Mouse (Mus musculus) embryonic facial prominence, embryonic 14.5 days (tissue): ENCODE data around the gene Nlk. TPM values are rescaled to one million over a fixed set of nuclear protein-coding genes. Genes with fewer than 3 reads are reported as not detected.
"Not testable (repeated sequence)": the region's sequence is repeated elsewhere in the genome, so short reads cannot be mapped to it uniquely, and the experiment has no call there.

Source experiments
- ATAC-seq: fragments of 200-750 bp; cut with Nextera tagmentation; 2 replicates; pipeline ENCODE4 v1.8.0; 2017; ENCODE audit warnings: low read depth, moderate number of reproducible peaks, moderate TSS enrichment
- DNase-seq: peaks from one replicate; pipeline ENCODE4 v3.0.0-alpha.2; 2015; ENCODE audit warnings: low spot score
- H3K27ac ChIP-seq: fragments of 300-500 bp; sonication (generic); replicated peaks from 2 replicates; pipeline ENCODE4 v1.5.1; 2014; ENCODE audit warnings: low read depth, mild to moderate bottlenecking, low read length, moderate library complexity
- H3K27me3 ChIP-seq: fragments of 300-500 bp; sonication (generic); replicated peaks from 2 replicates; pipeline ENCODE4 v1.6.1; 2014; ENCODE audit warnings: low read length; ENCODE audit not compliant: control insufficient read depth, insufficient read depth
- H3K36me3 ChIP-seq: fragments of 300-500 bp; sonication (generic); 2 replicates; pipeline ENCODE4 v1.6.1; 2014; ENCODE audit warnings: low read length, mixed read lengths; ENCODE audit not compliant: control insufficient read depth, insufficient read depth
- H3K4me1 ChIP-seq: fragments of 300-500 bp; sonication (generic); 2 replicates; pipeline ENCODE4 v1.6.1; 2014; ENCODE audit warnings: antibody characterized with exemption, low read length; ENCODE audit not compliant: control insufficient read depth, insufficient read depth
- H3K4me2 ChIP-seq: fragments of 300-500 bp; sonication (generic); 2 replicates; pipeline ENCODE4 v1.6.1; 2014; ENCODE audit warnings: low read depth, mild to moderate bottlenecking, low read length, moderate library complexity, mixed read lengths
- H3K4me3 ChIP-seq: fragments of 300-500 bp; sonication (generic); 2 replicates; pipeline ENCODE4 v1.5.1; 2014; ENCODE audit warnings: low read depth, mild to moderate bottlenecking, low read length
- H3K9ac ChIP-seq: fragments of 300-500 bp; sonication (generic); 2 replicates; pipeline ENCODE4 v1.6.1; 2014; ENCODE audit warnings: low read depth, mild to moderate bottlenecking, low read length, moderate library complexity, mixed read lengths
- H3K9me3 ChIP-seq: fragments of 300-500 bp; sonication (generic); 2 replicates; pipeline ENCODE4 v1.6.1; 2016; ENCODE audit warnings: low read length; ENCODE audit not compliant: control insufficient read depth
- whole genome bisulfite sequencing: fragments of 180-500 bp; shearing (Covaris S2); extraction: QIAGEN DNeasy Blood & Tissue Kit; methylation state at CpG from one replicate; pipeline ENCODE4 v1.1.7; 2014; 5-methylcytosine and 5-hydroxymethylcytosine counted together
- polyA plus RNA-seq: library from polyadenylated mRNA; unstranded; fragments of >200 nt; fragmentation: Nextera tagmentation; extraction: Ambion mirVana; gene quantifications from 2 replicates; pipeline ENCODE4 v1.2.1, GENCODE M21; 2014

The Nlk gene
- polyA plus RNA-seq, 1 experiment from 2014 or later: 10.6 TPM

DNA sequence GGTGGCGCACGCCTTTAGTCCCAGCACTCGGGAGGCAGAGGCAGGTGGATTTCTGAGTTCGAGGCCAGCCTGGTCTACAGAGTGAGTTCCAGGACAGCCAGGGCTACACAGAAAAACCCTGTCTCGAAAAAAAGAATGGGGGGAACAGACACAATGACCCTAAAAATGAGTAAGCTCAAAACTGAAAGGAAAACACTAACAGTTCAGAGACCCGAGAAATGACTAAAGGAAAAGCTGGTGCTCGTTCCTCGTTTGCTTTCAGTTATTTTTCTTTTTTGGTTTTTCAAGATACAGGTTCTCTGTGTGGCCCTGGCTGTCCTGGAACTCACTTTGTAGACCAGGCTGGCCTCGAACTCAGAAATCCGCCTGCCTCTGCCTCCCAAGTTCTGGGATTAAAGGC lies 165.7 kb downstream of the Nlk start:
- not testable (repeated sequence) for H3K9ac ChIP-seq, H3K4me3 ChIP-seq, H3K9me3 ChIP-seq, H3K4me1 ChIP-seq, H3K27ac ChIP-seq, H3K27me3 ChIP-seq, ATAC-seq, H3K4me2 ChIP-seq, DNase-seq
- peaks cover 49% of the 10 kb centered on the region for H3K36me3 ChIP-seq
- 91% methylated on average over 10 of the region's 10 CpGs for WGBS

DNA sequence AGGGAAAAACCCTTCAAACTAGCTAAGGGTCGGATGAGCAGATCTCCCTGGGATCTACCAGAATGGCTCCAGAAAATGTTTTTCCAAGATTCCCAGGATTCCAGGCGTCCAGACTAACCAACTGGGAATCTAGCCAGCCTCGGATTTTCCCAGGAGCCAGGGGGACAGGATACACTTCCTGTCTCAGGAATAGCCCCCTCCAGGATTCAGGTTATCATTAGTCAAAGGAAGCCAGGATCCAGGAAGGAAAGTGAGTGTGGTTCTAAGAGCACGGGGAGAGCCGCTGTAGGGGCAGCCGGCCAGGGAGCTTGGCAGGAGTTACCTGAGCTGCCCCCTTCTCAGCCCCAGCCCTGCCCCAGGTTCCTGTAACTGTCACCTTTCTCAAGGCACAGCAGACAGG lies 166.1 kb downstream of the Nlk start:
- H3K4me2 ChIP-seq: no peak overlapping the region
- DNase-seq: peak; percentile 46
- 59% methylated on average over 6 of the region's 6 CpGs for WGBS

DNA sequence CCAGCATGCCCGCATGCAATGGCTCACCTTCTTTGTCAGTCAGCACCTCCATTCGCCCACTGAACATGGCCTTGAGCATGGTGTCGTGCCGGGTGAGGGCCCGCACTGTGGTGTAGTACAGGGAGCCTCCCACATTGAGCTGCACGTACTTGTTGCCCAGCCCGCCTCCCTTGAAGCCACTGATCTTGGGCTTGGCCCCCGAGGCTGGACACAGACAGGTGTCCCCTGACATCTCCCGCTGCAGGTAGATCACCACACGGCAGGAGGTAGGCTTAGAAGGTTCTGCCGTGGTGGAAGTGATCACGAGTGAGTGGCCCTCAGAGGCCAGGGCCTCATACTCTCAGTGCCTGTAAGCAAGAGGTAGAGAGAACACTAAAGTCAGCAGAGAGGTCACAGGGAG lies 167.2 kb downstream of the Nlk start:
- 95% methylated on average over 12 of the region's 12 CpGs for WGBS
- H3K4me3 ChIP-seq: no peak overlapping the region
- no peak overlapping the region for H3K4me2 ChIP-seq
- H3K9ac ChIP-seq: no peak overlapping the region
- ATAC-seq (no peak), DNase-seq (no peak)
- no peaks in the 10 kb centered on the region for H3K27me3 ChIP-seq
- no peak overlapping the region for H3K27ac ChIP-seq
- peaks cover 8% of the 10 kb centered on the region for H3K4me1 ChIP-seq
- H3K9me3 ChIP-seq: no peaks in the 10 kb centered on the region
- peaks cover 64% of the 10 kb centered on the region for H3K36me3 ChIP-seq

More for the DNA sequence above, 166.1 kb downstream of the Nlk start:
- no peak for ATAC-seq
- Histone ChIP-seq H3K36me3 (peaks cover 54% of the 10 kb centered on the region), H3K9me3 (no peaks in the 10 kb centered on the region), H3K27me3 (no peaks in the 10 kb centered on the region), H3K4me1 (peaks cover 10% of the 10 kb centered on the region), H3K9ac (no peak overlapping the region), H3K4me3 (no peak overlapping the region), H3K27ac (no peak overlapping the region; the same call in 1 of the 2 replicates)

DNA sequence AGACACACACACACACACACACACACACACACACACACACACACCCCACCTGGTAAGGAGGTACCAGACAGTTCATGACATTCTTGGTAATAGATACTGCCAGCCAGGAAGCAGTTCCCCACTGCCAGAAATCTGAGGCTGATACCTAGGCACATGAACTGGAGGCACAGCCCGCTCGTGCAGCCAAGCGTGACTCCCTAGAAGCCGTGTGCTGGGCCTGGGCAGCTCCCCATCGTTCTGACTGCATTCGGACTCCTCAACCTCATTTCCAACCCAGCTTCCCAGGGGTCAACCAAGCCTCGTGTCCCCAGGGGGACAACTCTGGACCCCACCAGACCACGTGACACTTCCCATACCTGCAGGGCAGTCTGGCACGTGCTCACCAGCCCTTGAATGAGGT lies 168.5 kb downstream of the Nlk start:
- 82% methylated on average over 9 of the region's 9 CpGs for WGBS
- Histone ChIP-seq H3K4me2 (no peak overlapping the region), H3K9ac (no peak overlapping the region), H3K27ac (no peak overlapping the region), H3K9me3 (no peaks in the 10 kb centered on the region), H3K4me3 (no peak overlapping the region), H3K27me3 (no peaks in the 10 kb centered on the region), H3K36me3 (peaks cover 77% of the 10 kb centered on the region), H3K4me1 (no peaks in the 10 kb centered on the region)
- ATAC-seq: no peak
- no peak for DNase-seq

DNA sequence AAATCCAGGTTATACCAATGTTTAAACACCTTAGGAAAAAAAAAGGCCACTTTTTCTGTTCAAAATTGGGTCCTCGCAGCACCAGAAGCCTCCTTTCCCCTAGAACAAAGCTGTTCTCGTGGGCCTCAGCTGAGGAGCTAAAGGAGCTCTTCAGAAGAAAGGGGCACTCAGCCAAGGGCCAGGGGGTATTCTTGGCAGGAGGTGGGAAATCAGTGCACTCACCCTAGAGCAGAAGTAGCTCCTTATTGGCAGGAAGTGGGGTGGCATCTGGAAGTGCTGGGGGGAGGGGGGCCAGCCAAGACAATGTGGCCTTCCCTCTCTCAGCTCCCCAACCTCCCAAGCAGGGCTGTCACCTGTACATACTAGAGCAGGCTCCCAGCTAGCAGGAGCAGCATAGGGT lies 172.3 kb downstream of the Nlk start:
- no peak for ATAC-seq
- 77% methylated on average over 2 of the region's 2 CpGs for WGBS
- Histone ChIP-seq H3K27ac (no peak overlapping the region), H3K4me2 (no peak overlapping the region), H3K4me3 (no peak overlapping the region), H3K27me3 (no peaks in the 10 kb centered on the region), H3K9ac (no peak overlapping the region), H3K4me1 (no peaks in the 10 kb centered on the region), H3K36me3 (peaks cover 97% of the 10 kb centered on the region), H3K9me3 (no peaks in the 10 kb centered on the region)
- DNase-seq: no peak

DNA sequence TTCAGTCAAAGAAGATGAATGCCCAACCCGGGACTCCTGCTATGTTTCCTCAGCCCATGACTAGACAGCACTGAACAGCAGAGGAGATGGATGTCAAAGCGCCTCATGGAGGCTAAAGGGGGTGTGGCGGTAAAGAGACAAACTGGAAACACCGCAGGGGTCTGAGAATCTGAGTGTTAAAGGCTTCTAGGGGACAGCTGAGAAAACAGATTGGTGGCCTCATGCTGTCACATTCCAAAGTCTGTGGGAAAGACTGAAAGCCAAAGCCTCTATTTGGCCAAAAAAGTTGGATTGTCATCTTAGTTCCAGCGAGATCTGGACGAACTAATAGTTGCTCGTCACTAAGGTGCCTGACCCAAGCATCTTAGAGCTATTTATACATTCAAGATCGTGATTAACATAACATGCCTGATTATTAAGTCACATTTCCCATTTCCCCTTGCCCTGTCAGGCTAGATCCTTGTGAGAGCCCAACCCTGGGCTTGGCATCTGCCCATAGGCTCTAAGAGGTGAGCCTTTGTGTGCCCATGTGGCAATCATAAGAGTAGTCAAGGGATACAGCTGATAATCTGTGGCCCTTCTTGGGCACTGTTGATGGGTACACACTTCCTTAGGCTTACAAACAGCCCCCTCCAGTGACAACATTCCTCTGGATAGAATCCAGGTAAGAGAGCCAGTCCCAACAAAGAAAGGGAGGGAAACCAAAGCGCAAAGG lies 173.8 kb downstream of the Nlk start:
- no peak overlapping the region for H3K27ac ChIP-seq
- no peak for DNase-seq

DNA sequence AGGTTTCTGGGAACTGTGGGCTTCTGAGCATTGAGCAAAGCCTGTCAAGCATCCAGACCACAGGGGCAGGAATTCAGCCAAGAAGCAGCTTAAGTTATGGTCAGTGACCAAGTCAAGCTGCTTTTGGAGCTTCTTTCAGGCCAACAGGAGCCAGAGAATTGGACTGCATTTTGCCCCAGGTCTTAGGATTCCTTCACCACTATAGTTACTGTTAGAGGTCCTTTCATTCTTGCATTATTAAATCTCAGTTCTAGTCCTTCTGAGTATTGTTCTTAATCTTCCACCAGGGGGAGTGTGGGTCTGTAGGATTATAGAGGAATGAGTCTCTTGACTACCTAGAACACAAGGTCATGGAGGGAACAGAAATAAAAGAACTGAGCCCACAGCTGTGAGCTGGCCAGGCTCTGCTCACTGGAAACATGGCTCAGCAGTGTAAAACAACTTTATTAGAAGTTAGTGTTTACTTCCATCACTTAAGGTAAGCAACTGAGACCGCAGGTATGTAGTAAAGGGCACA lies 174.6 kb downstream of the Nlk start:
- H3K36me3 ChIP-seq: peaks cover 100% of the 10 kb centered on the region
- H3K27me3 ChIP-seq: no peaks in the 10 kb centered on the region
- no peak overlapping the region for H3K4me3 ChIP-seq
- no peak for ATAC-seq
- no peaks in the 10 kb centered on the region for H3K9me3 ChIP-seq
- DNase-seq: peak; percentile 27
- H3K4me2 ChIP-seq: no peak overlapping the region
- no peak overlapping the region for H3K9ac ChIP-seq
- H3K27ac ChIP-seq: no peak overlapping the region
- H3K4me1 ChIP-seq: no peaks in the 10 kb centered on the region
- 73% methylated on average over 1 of the region's 1 CpGs for WGBS

More for the DNA sequence above, 173.8 kb downstream of the Nlk start:
- Histone ChIP-seq H3K9ac (no peak overlapping the region), H3K9me3 (no peaks in the 10 kb centered on the region), H3K36me3 (peaks cover 100% of the 10 kb centered on the region), H3K4me3 (no peak overlapping the region), H3K4me2 (no peak overlapping the region), H3K27me3 (no peaks in the 10 kb centered on the region), H3K4me1 (no peaks in the 10 kb centered on the region)
- no peak for ATAC-seq
- 77% methylated on average over 9 of the region's 9 CpGs for WGBS

DNA sequence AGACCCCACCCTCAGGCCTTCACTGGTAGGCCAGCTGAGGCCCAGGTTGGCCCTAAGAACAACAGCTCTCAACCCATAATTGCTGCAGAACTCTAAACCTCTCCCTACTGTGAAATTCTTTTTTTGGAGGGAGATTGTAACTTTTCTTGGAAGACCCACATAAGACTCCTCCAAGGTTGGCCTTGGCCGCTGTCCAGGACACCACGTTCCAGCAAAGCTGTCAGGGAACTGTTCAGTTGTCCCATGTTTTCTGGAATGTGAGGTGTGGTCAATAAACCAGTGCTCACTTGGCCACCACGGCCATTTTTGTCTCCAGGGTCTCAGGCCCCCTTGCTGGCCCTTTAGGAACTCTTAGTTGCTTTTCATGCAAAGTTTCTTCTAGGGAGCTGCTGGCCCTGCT lies 175.3 kb downstream of the Nlk start:
- Histone ChIP-seq H3K27me3 (no peaks in the 10 kb centered on the region), H3K4me3 (no peak overlapping the region), H3K36me3 (peaks cover 96% of the 10 kb centered on the region), H3K4me2 (no peak overlapping the region), H3K9me3 (no peaks in the 10 kb centered on the region), H3K4me1 (no peaks in the 10 kb centered on the region), H3K9ac (no peak overlapping the region), H3K27ac (no peak overlapping the region)
- ATAC-seq: no peak
- WGBS: 92% methylated on average over 3 of the region's 3 CpGs
- no peak for DNase-seq

DNA sequence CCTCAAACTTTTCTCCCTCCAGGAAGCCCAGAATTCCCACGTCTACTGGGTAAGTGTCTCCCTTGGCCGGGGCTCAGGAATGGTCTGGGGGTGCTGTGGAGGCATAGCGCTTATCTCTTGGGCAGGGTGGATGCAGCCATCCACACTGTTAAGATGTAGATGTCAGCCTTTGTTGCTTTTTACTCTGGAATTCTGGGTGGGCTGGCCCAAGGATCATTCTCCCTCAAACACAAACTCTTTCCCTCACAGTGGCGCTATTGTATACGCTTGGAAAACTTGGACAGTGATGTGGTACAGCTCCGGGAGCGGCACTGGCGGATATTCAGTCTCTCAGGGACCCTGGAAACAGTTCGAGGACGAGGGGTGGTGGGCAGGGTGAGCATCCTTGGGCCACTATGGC lies 178.2 kb downstream of the Nlk start:
- Histone ChIP-seq H3K4me1 (no peaks in the 10 kb centered on the region), H3K36me3 (peaks cover 91% of the 10 kb centered on the region), H3K27ac (no peak overlapping the region), H3K9me3 (no peaks in the 10 kb centered on the region), H3K4me2 (no peak overlapping the region), H3K9ac (no peak overlapping the region), H3K27me3 (no peaks in the 10 kb centered on the region), H3K4me3 (no peak overlapping the region)
- DNase-seq (no peak), ATAC-seq (no peak)
- 87% methylated on average over 10 of the region's 10 CpGs for WGBS
